Mouse (Mus musculus) left cerebral cortex, postnatal 14 days (tissue): ENCODE measurements at regions not wholly inside any gene's neighbourhood (a gene's known extent, or its start where the extent isn't known, plus 50 kb on each side); places are given as distances from the start of the nearest gene placed in this dataset.

ENCODE experiments used
- DNase-seq, 2 experiments: peaks; one replicate each; pipeline ENCODE4 v3.0.0; 2021 to 2022; ENCODE audit warnings: low spot score in 2 of 2, mixed read lengths in 1 of 2
- intact Hi-C: fragments of 180-260 bp; cut with DNase I; formaldehyde crosslinking; loops from one replicate; pipeline ENCODE4 v1.15.1; 2025

GRCm38 (mm10) chrX:14273628-14274337 lies 62.8 kb downstream of the H2al1n start:
- intact Hi-C loops = no loop called here
- DNase-seq = peak; percentile 12 to 14

DNA sequence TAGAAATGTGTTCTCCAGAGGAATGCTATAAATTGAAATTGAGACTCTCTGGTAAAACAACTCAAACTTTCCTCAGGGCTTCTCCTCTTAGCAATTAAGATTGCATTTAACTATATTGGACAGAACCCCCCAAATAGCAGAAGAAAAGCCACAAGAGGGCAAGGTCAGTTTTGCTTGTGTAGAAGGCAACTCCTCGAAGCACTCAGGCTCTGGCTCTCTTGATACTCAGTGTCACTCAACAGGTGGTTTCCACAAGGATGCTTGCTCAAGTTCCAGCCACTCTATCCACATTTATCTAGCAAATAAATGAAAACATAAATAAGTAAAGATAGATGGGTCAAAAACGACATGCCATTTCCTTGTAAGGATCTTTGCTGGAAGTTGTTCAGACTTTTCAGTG lies 68.4 kb downstream of the H2al1n start:
- intact Hi-C loops = no loop called here
- DNase-seq = no peak

DNA sequence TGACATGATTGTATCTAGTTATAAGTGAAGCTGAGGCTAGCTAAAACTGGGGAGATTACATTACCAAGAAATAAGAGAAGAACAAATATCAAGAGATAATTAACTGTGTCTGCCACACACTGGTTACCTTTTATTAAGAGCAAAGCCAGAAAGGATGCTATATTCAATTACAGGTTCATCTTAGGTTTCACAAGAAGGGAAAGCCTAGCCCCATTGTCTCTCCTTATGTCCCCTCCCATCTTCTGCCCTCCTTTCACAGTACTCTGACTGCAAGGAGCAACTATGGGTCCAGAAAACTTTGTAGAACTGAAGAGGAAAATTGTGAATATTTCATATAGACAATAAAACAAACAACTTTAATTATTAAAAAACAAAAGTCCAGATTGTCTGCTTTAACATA lies 68.8 kb downstream of the H2al1n start:
- intact Hi-C loops = no loop called here
- no peak for DNase-seq

DNA sequence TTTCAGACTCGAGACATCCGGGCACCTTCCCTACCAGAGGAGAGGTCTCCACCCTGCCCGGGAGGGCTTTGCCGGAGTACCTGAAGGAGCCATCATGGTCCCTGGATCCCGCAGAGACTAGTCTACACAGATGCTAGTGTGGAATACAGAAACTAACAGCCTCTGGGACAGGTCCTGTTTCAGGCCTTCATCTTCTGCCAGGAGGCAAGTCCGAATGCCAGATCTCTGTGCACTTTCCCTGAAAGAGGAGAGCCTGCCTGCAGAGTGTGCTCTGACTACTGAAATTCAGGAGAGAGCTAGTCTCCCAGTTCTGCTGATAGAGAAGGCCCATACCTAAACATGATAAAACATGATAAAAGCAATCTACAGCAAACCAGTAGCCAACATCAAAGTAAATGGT lies 83.9 kb downstream of the H2al1n start:
- DNase-seq = no peak
- intact Hi-C loops = no loop called here

DNA sequence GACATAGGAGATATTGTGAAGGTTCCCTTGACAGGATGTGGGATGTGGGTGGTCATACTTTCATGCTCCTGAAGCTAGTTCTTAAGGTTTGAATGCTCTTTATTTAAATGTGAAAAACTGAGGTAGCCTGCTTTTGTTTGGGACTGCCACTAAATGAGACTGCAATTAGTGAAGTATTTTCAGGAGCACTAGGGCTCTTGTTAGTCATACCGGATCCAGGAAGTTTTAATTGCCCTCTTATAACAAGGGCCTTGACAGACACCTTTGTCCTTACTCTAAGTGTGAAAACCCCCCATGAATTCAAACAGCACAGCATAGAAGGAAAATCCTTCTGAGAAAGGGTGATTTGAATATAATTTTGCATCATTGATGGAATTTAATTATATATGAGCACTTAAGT lies 91.2 kb downstream of the H2al1n start:
- DNase-seq = no peak
- intact Hi-C loops = no loop called here

DNA sequence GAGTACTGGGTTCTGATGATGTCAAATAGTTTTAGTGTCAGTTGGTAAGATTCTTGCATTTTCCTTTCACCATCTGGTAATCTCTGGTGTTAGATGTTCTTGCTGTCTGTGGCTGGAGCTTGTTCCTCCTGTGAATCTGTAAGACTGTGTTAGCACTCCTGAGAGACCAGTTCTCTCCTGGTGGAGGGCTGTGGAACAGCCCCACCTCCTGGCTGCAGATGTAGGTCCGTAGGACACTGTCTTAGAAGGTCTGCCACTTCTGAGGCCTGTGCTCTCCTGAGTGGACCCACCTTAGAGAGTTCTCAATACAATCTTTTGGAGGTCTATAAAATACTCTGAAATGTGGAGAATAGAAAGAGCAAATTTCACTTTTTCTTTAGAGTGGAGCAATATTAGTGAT lies 101.8 kb downstream of the H2al1n start:
- no peak for DNase-seq
- intact Hi-C loops = no loop called here

DNA sequence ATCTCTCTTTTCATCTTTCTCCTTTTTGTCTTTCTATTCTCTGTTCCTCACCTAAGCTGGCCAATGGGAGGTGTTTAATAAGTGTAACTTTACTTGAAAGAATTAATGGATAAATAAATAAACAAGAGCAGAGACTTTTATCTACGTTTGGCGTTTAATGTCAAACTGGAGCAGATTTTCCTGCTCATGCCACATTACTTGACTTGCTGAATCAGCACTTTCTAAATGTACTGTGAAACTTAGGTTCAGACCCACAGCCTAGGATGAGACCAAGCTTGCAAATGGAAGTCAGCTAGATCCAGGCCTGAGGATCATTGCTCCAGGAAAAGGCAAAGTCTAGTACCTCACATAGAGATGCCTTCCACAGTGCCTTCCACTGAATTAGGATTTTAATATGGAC lies 141.5 kb downstream of the H2al1n start:
- intact Hi-C loops = no loop called here
- no peak for DNase-seq

GRCm38 (mm10) chrX:14353366-14353765 lies 142.4 kb downstream of the H2al1n start:
- no peak for DNase-seq
- intact Hi-C loops = no loop called here

DNA sequence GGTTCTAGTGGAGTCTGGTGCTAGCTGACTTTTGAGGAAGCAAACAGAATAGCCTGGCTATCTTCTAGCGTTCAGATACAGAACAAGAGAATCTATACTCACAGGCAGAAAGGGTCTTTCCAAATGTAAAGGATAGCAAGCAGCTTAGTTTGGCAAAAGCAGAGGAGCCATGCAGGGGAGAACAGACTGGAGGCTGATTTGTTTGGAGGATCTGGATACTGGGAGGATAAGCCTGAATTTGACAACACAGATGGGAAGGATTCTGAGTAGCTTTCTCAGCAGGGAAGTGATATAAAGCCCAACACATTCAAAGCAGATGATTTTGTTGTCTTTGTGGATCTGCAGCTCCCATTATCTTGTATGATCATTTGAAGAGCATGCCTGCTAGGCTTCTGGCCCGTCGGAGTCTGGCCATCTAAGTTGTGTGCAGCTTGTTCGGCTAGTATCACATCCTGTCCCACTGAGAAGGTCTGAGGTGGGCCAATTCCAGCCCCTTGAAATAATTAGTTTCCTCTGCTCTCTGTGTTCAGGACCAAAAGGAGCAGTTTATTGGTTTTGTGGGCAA lies 145.6 kb downstream of the H2al1n start:
- no peak for DNase-seq
- intact Hi-C loops = no loop called here
